Mouse (Mus musculus): ENCODE results near the gene P2rx5. TPM values are rescaled to one million over a fixed set of nuclear protein-coding genes. Genes with fewer than 3 reads are reported as not detected.

Gene P2rx5
- polyA plus RNA-seq, 1 experiment from 2014 or later, result 1.3 TPM

- Histone ChIP-seq H3K9me3 (ENCODE audit: control insufficient read depth, low read length) (no peaks in the 10 kb centered on the region), H3K4me1 (replicated peaks; ENCODE audit: control insufficient read depth, insufficient read depth, low read length) (no peaks in the 10 kb centered on the region), H3K4me3 (replicated peaks; ENCODE audit: low read length) (no peak overlapping the region), H3K4me2 (ENCODE audit: low read length) (no peak overlapping the region), H3K27me3 (replicated peaks; ENCODE audit: control insufficient read depth, insufficient read depth, low read length) (no peaks in the 10 kb centered on the region), H3K36me3 (ENCODE audit: control insufficient read depth, insufficient read depth) (peaks cover 18% of the 10 kb centered on the region), H3K27ac (ENCODE audit: low read length) (no peak overlapping the region), H3K9ac (replicated peaks; ENCODE audit: low read depth, low read length) (no peak overlapping the region)
- no peak for ATAC-seq
- 87% methylated on average over 6 of the region's 6 CpGs for WGBS
Observed at GRCm38 (mm10) chr11:73187231-73187630, 27.0 kb downstream of the P2rx5 start.

DNA sequence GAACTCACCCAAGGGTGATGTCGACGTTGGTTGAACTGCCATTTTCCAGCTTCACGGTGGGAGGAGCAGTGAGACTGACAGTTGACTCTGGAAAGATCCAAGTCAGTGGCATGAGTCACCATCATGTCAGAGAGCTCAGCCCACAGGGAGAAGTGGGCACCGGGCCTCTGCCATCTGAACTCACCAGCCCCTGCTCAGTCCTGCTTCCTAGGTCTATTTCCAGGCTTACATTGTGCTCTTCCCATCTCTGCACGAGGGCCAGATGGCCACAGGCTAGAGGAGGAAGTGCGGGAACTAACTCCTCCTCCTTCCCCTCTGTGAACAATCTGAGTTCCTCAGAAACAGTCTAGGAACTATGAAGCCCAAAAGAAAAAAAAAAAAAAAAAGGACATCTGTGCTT, 32.8 kb downstream of the P2rx5 start:
- Histone ChIP-seq H3K36me3 (ENCODE audit: control insufficient read depth, insufficient read depth) (peaks cover 9% of the 10 kb centered on the region), H3K4me3 (replicated peaks; ENCODE audit: low read length) (no peak overlapping the region)
- ATAC-seq, result no peak

DNA sequence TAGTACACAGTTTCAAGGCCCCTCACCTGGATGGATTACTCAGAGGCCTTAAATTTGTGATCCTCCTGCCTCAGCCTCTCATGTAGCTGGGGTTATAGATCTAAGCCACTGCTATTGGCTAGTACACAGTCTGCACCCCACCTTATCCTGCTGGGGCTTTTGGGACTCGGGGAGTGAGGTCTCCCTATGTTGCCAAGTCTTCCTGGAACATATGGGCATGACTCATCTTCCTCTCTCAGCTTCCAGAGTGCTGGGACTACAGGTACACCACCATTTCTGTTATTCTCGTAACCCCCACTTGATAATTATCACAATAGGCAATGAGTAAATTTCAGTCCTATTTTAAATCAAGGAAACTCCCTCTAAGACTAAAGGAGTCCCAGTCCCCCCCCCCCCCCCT, 34.2 kb downstream of the P2rx5 start:
- Histone ChIP-seq H3K36me3 (ENCODE audit: control insufficient read depth, insufficient read depth) (peaks cover 3% of the 10 kb centered on the region; the same call in 1 of the 2 replicates), H3K4me2 (ENCODE audit: low read length) (no peak overlapping the region)
- ATAC-seq, result no peak

More for the DNA sequence above, 32.8 kb downstream of the P2rx5 start:
- no peak overlapping the region for H3K27ac ChIP-seq (ENCODE audit: low read length)
- 82% methylated on average over 6 of the region's 6 CpGs for WGBS
- no peaks in the 10 kb centered on the region for H3K27me3 ChIP-seq (replicated peaks; ENCODE audit: control insufficient read depth, insufficient read depth, low read length)
- H3K4me1 ChIP-seq (replicated peaks; ENCODE audit: control insufficient read depth, insufficient read depth, low read length), result peaks cover 9% of the 10 kb centered on the region; the same call in 1 of the 2 replicates
- H3K9ac ChIP-seq (replicated peaks; ENCODE audit: low read depth, low read length), result no peak overlapping the region
- no peaks in the 10 kb centered on the region for H3K9me3 ChIP-seq (ENCODE audit: control insufficient read depth, low read length)
- no peak overlapping the region for H3K4me2 ChIP-seq (ENCODE audit: low read length)

GRCm38 (mm10) chr11:73198190-73198589, 38.0 kb downstream of the P2rx5 start:
- no peak for ATAC-seq
- Histone ChIP-seq H3K27ac (ENCODE audit: low read length) (no peak overlapping the region), H3K9me3 (ENCODE audit: control insufficient read depth, low read length) (no peaks in the 10 kb centered on the region), H3K36me3 (ENCODE audit: control insufficient read depth, insufficient read depth) (no peaks in the 10 kb centered on the region; the same call in 1 of the 2 replicates), H3K4me2 (ENCODE audit: low read length) (peak overlapping the region; percentile 80), H3K4me1 (replicated peaks; ENCODE audit: control insufficient read depth, insufficient read depth, low read length) (peaks cover 16% of the 10 kb centered on the region; the same call in 1 of the 2 replicates), H3K4me3 (replicated peaks; ENCODE audit: low read length) (peak overlapping the region; percentile 59), H3K9ac (replicated peaks; ENCODE audit: low read depth, low read length) (peak overlapping the region; percentile 82), H3K27me3 (replicated peaks; ENCODE audit: control insufficient read depth, insufficient read depth, low read length) (no peaks in the 10 kb centered on the region)
- WGBS, result 3% methylated on average over 1 of the region's 1 CpGs

More for the DNA sequence above, 34.2 kb downstream of the P2rx5 start:
- no peak overlapping the region for H3K4me3 ChIP-seq (replicated peaks; ENCODE audit: low read length)
- H3K9me3 ChIP-seq (ENCODE audit: control insufficient read depth, low read length), result no peaks in the 10 kb centered on the region
- WGBS, result 84% methylated on average over 2 of the region's 2 CpGs
- H3K27me3 ChIP-seq (replicated peaks; ENCODE audit: control insufficient read depth, insufficient read depth, low read length), result no peaks in the 10 kb centered on the region
- H3K4me1 ChIP-seq (replicated peaks; ENCODE audit: control insufficient read depth, insufficient read depth, low read length), result peaks cover 12% of the 10 kb centered on the region; the same call in 1 of the 2 replicates
- H3K9ac ChIP-seq (replicated peaks; ENCODE audit: low read depth, low read length), result no peak overlapping the region
- H3K27ac ChIP-seq (ENCODE audit: low read length), result no peak overlapping the region

- ATAC-seq, result peak; percentile 96
- H3K36me3 ChIP-seq (ENCODE audit: control insufficient read depth, insufficient read depth), result no peaks in the 10 kb centered on the region; the same call in 1 of the 2 replicates
- H3K9me3 ChIP-seq (ENCODE audit: control insufficient read depth, low read length), result no peaks in the 10 kb centered on the region
- peak within 1 kb of the TSS; percentile 60; the same call in 1 of the 2 replicates for H3K27ac ChIP-seq (ENCODE audit: low read length)
- under 1% methylated on average over 22 of the region's 22 CpGs for WGBS
- H3K4me3 ChIP-seq (replicated peaks; ENCODE audit: low read length), result peak within 1 kb of the TSS; percentile 59
- H3K9ac ChIP-seq (replicated peaks; ENCODE audit: low read depth, low read length), result peak within 1 kb of the TSS; percentile 82
- no peaks in the 10 kb centered on the region for H3K27me3 ChIP-seq (replicated peaks; ENCODE audit: control insufficient read depth, insufficient read depth, low read length)
- H3K4me1 ChIP-seq (replicated peaks; ENCODE audit: control insufficient read depth, insufficient read depth, low read length), result peaks cover 16% of the 10 kb centered on the region; the same call in 1 of the 2 replicates
- H3K4me2 ChIP-seq (ENCODE audit: low read length), result peak within 1 kb of the TSS; percentile 80
Observed at GRCm38 (mm10) chr11:73198603-73199229, 38.5 kb downstream of the P2rx5 start, which contains the start of gene Ctns. TSS of gene Ctns (minus strand) at chr11:73199042.

GRCm38 (mm10) chr11:73199230-73199712, 39.0 kb downstream of the P2rx5 start, which contains the start of gene Shpk:
TSS of gene Shpk (plus strand) at chr11:73199460.
- WGBS, result under 1% methylated on average over 32 of the region's 32 CpGs
- peaks cover 16% of the 10 kb centered on the region; the same call in 1 of the 2 replicates for H3K4me1 ChIP-seq (replicated peaks; ENCODE audit: control insufficient read depth, insufficient read depth, low read length)
- peak within 1 kb of the TSS; percentile 82 for H3K9ac ChIP-seq (replicated peaks; ENCODE audit: low read depth, low read length)
- H3K4me3 ChIP-seq (replicated peaks; ENCODE audit: low read length), result peak within 1 kb of the TSS; percentile 59
- ATAC-seq, result peak; percentile 97
- H3K9me3 ChIP-seq (ENCODE audit: control insufficient read depth, low read length), result no peaks in the 10 kb centered on the region
- H3K36me3 ChIP-seq (ENCODE audit: control insufficient read depth, insufficient read depth), result no peaks in the 10 kb centered on the region; the same call in 1 of the 2 replicates
- H3K4me2 ChIP-seq (ENCODE audit: low read length), result peak within 1 kb of the TSS; percentile 80
- no peaks in the 10 kb centered on the region for H3K27me3 ChIP-seq (replicated peaks; ENCODE audit: control insufficient read depth, insufficient read depth, low read length)
- peak within 1 kb of the TSS; percentile 60; the same call in 1 of the 2 replicates for H3K27ac ChIP-seq (ENCODE audit: low read length)

DNA sequence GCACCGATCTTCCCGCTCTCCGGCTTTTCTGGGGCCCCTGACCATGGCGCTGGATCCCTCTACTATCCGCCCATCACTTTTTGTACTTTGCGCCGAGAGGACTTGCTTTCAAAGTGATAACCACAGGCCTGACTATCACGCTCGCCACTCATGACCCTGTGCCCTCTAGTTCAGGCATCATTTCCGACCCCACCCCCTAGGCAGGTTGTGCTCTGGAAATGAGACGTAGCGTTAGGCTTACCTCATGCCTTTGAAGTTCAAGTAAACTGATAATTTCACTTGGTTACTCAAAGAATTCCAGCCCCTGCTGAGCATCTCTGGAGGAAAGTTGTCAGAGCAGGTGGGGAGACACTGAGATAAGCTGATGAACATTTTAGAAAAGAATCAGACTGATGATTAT, 39.7 kb downstream of the P2rx5 start:
- no peak for ATAC-seq

GRCm38 (mm10) chr11:73201021-73201420, 40.8 kb downstream of the P2rx5 start:
- H3K4me1 ChIP-seq (replicated peaks; ENCODE audit: control insufficient read depth, insufficient read depth, low read length), result peaks cover 16% of the 10 kb centered on the region; the same call in 1 of the 2 replicates
- no peak overlapping the region for H3K27ac ChIP-seq (ENCODE audit: low read length)
- no peaks in the 10 kb centered on the region for H3K36me3 ChIP-seq (ENCODE audit: control insufficient read depth, insufficient read depth)
- no peaks in the 10 kb centered on the region for H3K9me3 ChIP-seq (ENCODE audit: control insufficient read depth, low read length)
- no peak overlapping the region for H3K9ac ChIP-seq (replicated peaks; ENCODE audit: low read depth, low read length)
- no peak overlapping the region for H3K4me3 ChIP-seq (replicated peaks; ENCODE audit: low read length)
- no peaks in the 10 kb centered on the region for H3K27me3 ChIP-seq (replicated peaks; ENCODE audit: control insufficient read depth, insufficient read depth, low read length)
- 77% methylated on average over 2 of the region's 2 CpGs for WGBS
- ATAC-seq, result no peak
- no peak overlapping the region for H3K4me2 ChIP-seq (ENCODE audit: low read length)

More for the DNA sequence above, 39.7 kb downstream of the P2rx5 start:
- peak overlapping the region; percentile 82 for H3K9ac ChIP-seq (replicated peaks; ENCODE audit: low read depth, low read length)
- peak overlapping the region; percentile 80 for H3K4me2 ChIP-seq (ENCODE audit: low read length)
- no peaks in the 10 kb centered on the region; the same call in 1 of the 2 replicates for H3K36me3 ChIP-seq (ENCODE audit: control insufficient read depth, insufficient read depth)
- H3K27me3 ChIP-seq (replicated peaks; ENCODE audit: control insufficient read depth, insufficient read depth, low read length), result no peaks in the 10 kb centered on the region
- peak overlapping the region; percentile 59 for H3K4me3 ChIP-seq (replicated peaks; ENCODE audit: low read length)
- no peak overlapping the region for H3K27ac ChIP-seq (ENCODE audit: low read length)
- H3K9me3 ChIP-seq (ENCODE audit: control insufficient read depth, low read length), result no peaks in the 10 kb centered on the region
- peaks cover 16% of the 10 kb centered on the region; the same call in 1 of the 2 replicates for H3K4me1 ChIP-seq (replicated peaks; ENCODE audit: control insufficient read depth, insufficient read depth, low read length)
- 3% methylated on average over 12 of the region's 12 CpGs for WGBS

DNA sequence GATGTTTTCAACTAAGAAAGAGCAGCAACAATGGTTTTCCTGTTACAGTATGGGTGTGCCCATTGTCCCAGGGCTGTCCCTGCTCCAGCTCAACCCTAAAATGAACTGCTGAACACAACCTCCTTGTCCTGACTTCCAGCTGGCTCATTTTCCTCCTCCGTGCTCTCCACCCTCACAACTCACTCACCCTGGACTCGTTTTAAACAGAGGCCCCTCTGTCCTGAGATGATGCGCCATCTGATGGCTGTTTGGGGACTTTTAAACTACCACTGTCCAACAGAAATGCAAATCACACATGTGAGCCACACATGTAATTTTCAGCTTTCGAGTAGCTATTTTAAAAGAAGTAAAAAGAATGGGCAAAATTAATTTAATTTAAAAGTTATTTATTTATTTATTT, 41.4 kb downstream of the P2rx5 start:
- Histone ChIP-seq H3K27ac (ENCODE audit: low read length) (no peak overlapping the region), H3K9ac (replicated peaks; ENCODE audit: low read depth, low read length) (no peak overlapping the region), H3K4me2 (ENCODE audit: low read length) (no peak overlapping the region), H3K9me3 (ENCODE audit: control insufficient read depth, low read length) (no peaks in the 10 kb centered on the region), H3K36me3 (ENCODE audit: control insufficient read depth, insufficient read depth) (no peaks in the 10 kb centered on the region), H3K4me1 (replicated peaks; ENCODE audit: control insufficient read depth, insufficient read depth, low read length) (peaks cover 15% of the 10 kb centered on the region; the same call in 1 of the 2 replicates), H3K27me3 (replicated peaks; ENCODE audit: control insufficient read depth, insufficient read depth, low read length) (no peaks in the 10 kb centered on the region), H3K4me3 (replicated peaks; ENCODE audit: low read length) (no peak overlapping the region)
- 35% methylated on average over 4 of the region's 4 CpGs for WGBS
- no peak for ATAC-seq

Data from forebrain, embryonic 16.5 days (tissue).